Comparison of ENCODE assay signal across 9 mouse cellular contexts in genomic region chr6:8209866-8210186, GRCm38 (mm10). TPM values are rescaled to one million over a fixed set of nuclear protein-coding genes. Genes with fewer than 3 reads are reported as not detected.
DNase-seq lines count a peak whose midpoint lies in the region; ATAC-seq and TF ChIP-seq lines count a peak whose summit lies in the region.
"Had no signal": no experiment of that assay in that cellular context is flagged by ENCODE, and none has a peak within 500 bp of the region (broad histone marks: within the 10 kb centered on the region; RNA-seq: fewer than 3 reads in every experiment).

No protein-coding gene starts in this region.

- DNase-seq in cerebellum, adult 8-10 months: peak; percentile 36
- no peak for DNase-seq in cerebellum, adult 9-11 months
- peak; percentile 74 for DNase-seq in 3T3-L1 (ENCODE audit: low read depth, low spot score)
- DNase-seq in midbrain, postnatal 0 days (ENCODE audit: low spot score): no peak
- no peak for DNase-seq in adrenal gland, adult 18-20 months (ENCODE audit: low spot score in 2 of 2)
- no peak for DNase-seq in right cerebral cortex, adult 18-20 months

- no peaks in the 10 kb centered on the region for H3K4me1 ChIP-seq in embryonic fibroblast, embryonic 13.5 days (ENCODE audit: control insufficient read depth, insufficient read depth, low read length)
- H3K4me1 ChIP-seq in intestine, postnatal 0 days (replicated peaks; ENCODE audit: control insufficient read depth, insufficient read depth, low read length): 0 out of 2 replicates have a peak, but pooled peaks cover 4% of the 10 kb centered on the region
- peaks cover 6% of the 10 kb centered on the region; the same call in 1 of the 2 replicates for H3K4me1 ChIP-seq in midbrain, postnatal 0 days (ENCODE audit: insufficient read depth, low read length)

- peak overlapping the region; percentile 88 for H3K4me3 ChIP-seq in embryonic fibroblast, embryonic 13.5 days (ENCODE audit: insufficient read depth, low read length)
- peak overlapping the region; percentile 73 for H3K4me3 ChIP-seq in intestine, postnatal 0 days (ENCODE audit: low read depth, low read length)
- H3K4me3 ChIP-seq in midbrain, postnatal 0 days (ENCODE audit: low read depth, low read length): peak overlapping the region; percentile 82

- ATAC-seq in intestine, postnatal 0 days: no peak
- no peak for ATAC-seq in midbrain, postnatal 0 days (ENCODE audit: low FRiP score)

- H3K9ac ChIP-seq in intestine, postnatal 0 days (ENCODE audit: low read depth, low read length): peak overlapping the region; percentile 75
- H3K9ac ChIP-seq in midbrain, postnatal 0 days (replicated peaks; ENCODE audit: low read length, poor library complexity, severe bottlenecking): peak overlapping the region; percentile 91

- no peaks in the 10 kb centered on the region for H3K27me3 ChIP-seq in intestine, postnatal 0 days (replicated peaks; ENCODE audit: control insufficient read depth, insufficient read depth, low read length)
- H3K27me3 ChIP-seq in midbrain, postnatal 0 days (ENCODE audit: insufficient read depth, low read length): no peaks in the 10 kb centered on the region

- H3K9me3 ChIP-seq in intestine, postnatal 0 days (ENCODE audit: control insufficient read depth): no peaks in the 10 kb centered on the region
- H3K9me3 ChIP-seq in midbrain, postnatal 0 days (ENCODE audit: low read length): no peaks in the 10 kb centered on the region

- no peak for TF ChIP-seq CTCF in embryonic fibroblast, embryonic 13.5 days (IDR thresholded peaks at IDR 0.05; ENCODE audit: borderline replicate concordance, insufficient read depth, low read length)
- no peak for TF ChIP-seq CTCF in intestine, postnatal 0 days (IDR thresholded peaks at IDR 0.05; ENCODE audit: low read depth)
- no peak for TF ChIP-seq CTCF in midbrain, postnatal 0 days (IDR thresholded peaks at IDR 0.05)

- 10% methylated on average over 10 of the region's 10 CpGs for WGBS in intestine, postnatal 0 days
- WGBS in midbrain, postnatal 0 days: 11% methylated on average over 10 of the region's 10 CpGs

- TF ChIP-seq POLR2A in embryonic fibroblast, embryonic 13.5 days (IDR thresholded peaks at IDR 0.05; ENCODE audit: low read depth, low read length): no peak

- peak overlapping the region; percentile 71 for H3K4me2 ChIP-seq in intestine, postnatal 0 days (replicated peaks; ENCODE audit: low read depth)
- peak overlapping the region; percentile 61 for H3K4me2 ChIP-seq in midbrain, postnatal 0 days (ENCODE audit: low read depth, low read length, poor library complexity, severe bottlenecking)

- 0 out of 2 replicates have a peak overlapping the region, but pooled peaks have one; percentile 58 for H3K27ac ChIP-seq in embryonic fibroblast, embryonic 13.5 days (ENCODE audit: insufficient read depth, low read length)
- H3K27ac ChIP-seq in intestine, postnatal 0 days (ENCODE audit: low read depth, low read length): peak overlapping the region; percentile 90; the same call in 1 of the 2 replicates
- H3K27ac ChIP-seq in midbrain, postnatal 0 days (ENCODE audit: low read depth, low read length): peak overlapping the region; percentile 94

- H3K36me3 ChIP-seq in intestine, postnatal 0 days (ENCODE audit: control insufficient read depth, insufficient read depth): peaks cover 3% of the 10 kb centered on the region; the same call in 1 of the 2 replicates
- no peaks in the 10 kb centered on the region for H3K36me3 ChIP-seq in midbrain, postnatal 0 days (ENCODE audit: insufficient read depth, low read length)

RNA-seq across cellular contexts. Expression of gene Mios, which starts 0.8 kb away (rescaled TPM):
- polyA plus RNA-seq in embryonic fibroblast, embryonic 13.5 days (2011; ENCODE audit: insufficient read length, low read depth, missing spikeins): 20.2 and 23.8 TPM in 2 replicates
- polyA plus RNA-seq in intestine, postnatal 0 days (2015; fragmentation: Nextera tagmentation; extraction: Ambion mirVana): 8.1 and 9.0 TPM in 2 replicates
- 28.8 and 33.4 TPM in 2 replicates for total RNA-seq in midbrain, postnatal 0 days (2014; rRNA removed)
- 20.1 TPM in 2 replicates for polyA plus RNA-seq in midbrain, postnatal 0 days (2015; fragmentation: Nextera tagmentation; extraction: Ambion mirVana)
- total RNA-seq in adrenal gland, adult 18-20 months (2021): 10 to 100 TPM; 12.4 to 13.5 TPM

RNA-seq across cellular contexts. Expression of gene Col28a1, which starts 17.4 kb away (rescaled TPM):
- polyA plus RNA-seq in embryonic fibroblast, embryonic 13.5 days (2011; ENCODE audit: insufficient read length, low read depth, missing spikeins): 1.5 and 1.6 TPM in 2 replicates
- 0.77 and 1.1 TPM in 2 replicates for polyA plus RNA-seq in intestine, postnatal 0 days (2015; fragmentation: Nextera tagmentation; extraction: Ambion mirVana)
- 0.60 and 3.3 TPM in 2 replicates for total RNA-seq in midbrain, postnatal 0 days (2014; rRNA removed)
- 0.56 and 0.64 TPM in 2 replicates for polyA plus RNA-seq in midbrain, postnatal 0 days (2015; fragmentation: Nextera tagmentation; extraction: Ambion mirVana)
- 1 to 10 TPM in 1 of 2 experiments, under 1 TPM in 1; 0.89 to 2.2 TPM for total RNA-seq in adrenal gland, adult 18-20 months (2021)
- total RNA-seq: hematopoietic stem cell, adult 5-6 weeks had no signal

RNA-seq across cellular contexts. Expression of gene Rpa3, which starts 49.1 kb away (rescaled TPM):
- polyA plus RNA-seq in embryonic fibroblast, embryonic 13.5 days (2011; ENCODE audit: insufficient read length, low read depth, missing spikeins): 63.9 and 77.1 TPM in 2 replicates
- 78.5 and 83.2 TPM in 2 replicates for polyA plus RNA-seq in intestine, postnatal 0 days (2015; fragmentation: Nextera tagmentation; extraction: Ambion mirVana)
- total RNA-seq in midbrain, postnatal 0 days (2014; rRNA removed): 20.8 and 23.0 TPM in 2 replicates
- polyA plus RNA-seq in midbrain, postnatal 0 days (2015; fragmentation: Nextera tagmentation; extraction: Ambion mirVana): 22.3 and 27.6 TPM in 2 replicates
- total RNA-seq in adrenal gland, adult 18-20 months (2021): 10 to 100 TPM; 12.8 to 13.4 TPM

RNA-seq across cellular contexts. Expression of gene Umad1, which starts 49.3 kb away (rescaled TPM):
- 8.8 and 10.0 TPM in 2 replicates for polyA plus RNA-seq in embryonic fibroblast, embryonic 13.5 days (2011; ENCODE audit: insufficient read length, low read depth, missing spikeins)
- polyA plus RNA-seq in intestine, postnatal 0 days (2015; fragmentation: Nextera tagmentation; extraction: Ambion mirVana): 24.0 and 25.1 TPM in 2 replicates
- total RNA-seq in midbrain, postnatal 0 days (2014; rRNA removed): 25.4 and 26.7 TPM in 2 replicates
- polyA plus RNA-seq in midbrain, postnatal 0 days (2015; fragmentation: Nextera tagmentation; extraction: Ambion mirVana): 69.8 and 70.2 TPM in 2 replicates
- 10 to 100 TPM; 10.3 to 15.0 TPM for total RNA-seq in adrenal gland, adult 18-20 months (2021)

RNA-seq across cellular contexts. Expression of gene Gm45062, which starts 49.4 kb away (rescaled TPM):
- 5.1 and 5.4 TPM in 2 replicates for polyA plus RNA-seq in embryonic fibroblast, embryonic 13.5 days (2011; ENCODE audit: insufficient read length, low read depth, missing spikeins)
- 0.30 and 0.75 TPM in 2 replicates for polyA plus RNA-seq in intestine, postnatal 0 days (2015; fragmentation: Nextera tagmentation; extraction: Ambion mirVana)
- 4.4 and 8.1 TPM in 2 replicates for total RNA-seq in midbrain, postnatal 0 days (2014; rRNA removed)
- polyA plus RNA-seq in midbrain, postnatal 0 days (2015; fragmentation: Nextera tagmentation; extraction: Ambion mirVana): 2.5 and 2.7 TPM in 2 replicates
- under 1 TPM in 1 of 2 experiments, not detected in 1; 0.50 TPM for total RNA-seq in adrenal gland, adult 18-20 months (2021)

Comparison
In these comparisons a context has a peak if more than half of its experiments do, and no peak if none do; other contexts are left out.
1. DNase-seq: peak in cerebellum, adult 8-10 months (single experiment) and 3T3-L1 (single experiment); none in cerebellum, adult 9-11 months (single experiment), midbrain, postnatal 0 days (single experiment), adrenal gland, adult 18-20 months (0 of 2) and right cerebral cortex, adult 18-20 months (single experiment).
2. Peak in every context shown above with its lines, with median percentiles within 50 percentile points of each other: H3K27ac ChIP-seq and H3K4me3 ChIP-seq.